Mouse (Mus musculus) CD4-positive helper T cell, adult 2 months (primary cell): ENCODE measurements around the gene Pik3ip1.

ENCODE experiments used
- DNase-seq: peaks from one replicate; pipeline ENCODE4 v3.0.0-alpha.2; 2012; ENCODE audit warnings: low read depth, missing footprints, low spot score

Pik3ip1 gene

DNA sequence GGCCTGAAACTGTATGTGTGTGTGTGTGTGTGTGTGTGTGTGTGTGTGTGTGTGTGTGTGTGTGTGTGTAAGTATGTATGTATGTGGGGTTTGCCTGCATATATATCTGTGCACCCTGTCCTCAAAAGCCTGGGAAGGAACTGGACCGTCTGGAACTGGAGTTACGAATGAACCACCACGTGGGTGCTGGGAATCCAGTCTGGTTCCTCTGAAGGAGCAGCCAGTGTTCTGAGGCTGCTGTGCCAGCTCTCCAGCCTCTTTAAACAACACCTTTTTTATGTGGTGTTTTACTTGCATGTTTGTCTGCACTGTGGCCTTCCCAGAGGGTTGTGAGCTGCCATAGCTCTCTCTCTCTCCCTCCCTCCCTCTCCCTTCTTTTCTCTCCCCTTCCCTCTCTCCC is 6.4 kb downstream of the Pik3ip1 start:
- DNase-seq, result peak; percentile 49

- DNase-seq, result no peak
These were observed 7.2 kb downstream of the Pik3ip1 start for GRCm38 (mm10) chr11:3337173-3337955.

- DNase-seq, result no peak
These were observed 7.8 kb downstream of the Pik3ip1 start for GRCm38 (mm10) chr11:3337961-3338360.

DNA sequence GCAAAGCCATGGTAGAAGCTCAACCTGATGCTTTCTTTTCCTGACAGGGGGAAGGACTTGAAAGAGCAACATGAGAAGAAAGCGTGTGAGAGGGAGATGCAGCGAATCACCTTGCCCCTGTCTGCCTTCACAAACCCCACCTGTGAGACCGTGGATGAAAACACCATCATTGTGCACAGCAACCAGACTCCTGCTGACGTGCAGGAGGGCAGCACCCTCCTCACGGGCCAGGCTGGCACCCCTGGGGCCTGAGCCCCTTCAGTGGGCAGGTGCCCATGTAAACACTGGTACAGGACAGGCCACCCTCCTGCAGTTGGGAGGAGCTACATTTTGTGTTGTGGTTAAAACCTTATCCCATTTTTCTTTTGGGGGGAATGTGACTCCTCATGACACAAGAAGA is 11.3 kb downstream of the Pik3ip1 start:
- DNase-seq, result no peak

DNA sequence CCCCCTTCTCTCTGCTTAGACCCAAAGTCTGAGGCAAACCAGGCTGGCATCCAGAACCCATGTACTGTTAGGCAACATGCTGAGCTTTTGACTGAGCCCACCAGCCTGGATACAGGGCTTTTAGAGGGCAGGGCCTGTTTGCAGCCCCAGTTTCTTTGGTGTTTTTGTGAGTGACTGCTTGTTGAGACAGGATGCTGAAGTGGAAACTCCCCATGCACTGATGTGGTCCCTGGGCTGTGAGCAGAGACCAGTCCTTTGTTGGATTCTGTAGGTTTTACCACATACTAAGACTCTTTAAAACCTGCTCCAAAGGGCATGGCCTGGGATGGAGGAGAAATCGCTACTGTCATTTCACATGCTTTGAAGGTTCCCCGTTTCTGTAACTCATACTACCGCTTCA is 14.7 kb downstream of the Pik3ip1 start:
- DNase-seq, result peak; percentile 68

- no peak for DNase-seq
These were observed 16.1 kb downstream of the Pik3ip1 start for GRCm38 (mm10) chr11:3346351-3346750.

- DNase-seq, result peak; percentile 77
These were observed 17.1 kb downstream of the Pik3ip1 start for GRCm38 (mm10) chr11:3347091-3347834.

GRCm38 (mm10) chr11:3347835-3348195 is 17.6 kb downstream of the Pik3ip1 start:
- DNase-seq, result no peak

- no peak for DNase-seq
These were observed 18.6 kb downstream of the Pik3ip1 start for GRCm38 (mm10) chr11:3348576-3349342.

DNA sequence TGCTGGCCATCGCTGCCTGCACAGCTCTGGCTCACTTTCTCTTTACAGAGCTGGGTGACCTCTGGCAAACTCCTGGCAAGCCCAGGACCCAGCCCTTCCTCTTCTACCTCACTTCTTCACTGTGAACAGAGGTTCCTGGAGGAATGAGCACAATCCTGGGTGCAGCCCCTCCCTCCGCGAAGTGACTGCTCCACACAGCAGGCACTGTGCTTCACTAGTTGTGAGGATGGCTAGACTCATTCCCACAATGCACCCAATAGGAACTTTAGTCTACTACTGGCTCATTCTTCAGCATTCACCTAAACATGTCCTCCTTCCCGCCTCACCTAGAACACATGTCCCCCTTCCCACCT is 19.1 kb downstream of the Pik3ip1 start:
- no peak for DNase-seq

DNA sequence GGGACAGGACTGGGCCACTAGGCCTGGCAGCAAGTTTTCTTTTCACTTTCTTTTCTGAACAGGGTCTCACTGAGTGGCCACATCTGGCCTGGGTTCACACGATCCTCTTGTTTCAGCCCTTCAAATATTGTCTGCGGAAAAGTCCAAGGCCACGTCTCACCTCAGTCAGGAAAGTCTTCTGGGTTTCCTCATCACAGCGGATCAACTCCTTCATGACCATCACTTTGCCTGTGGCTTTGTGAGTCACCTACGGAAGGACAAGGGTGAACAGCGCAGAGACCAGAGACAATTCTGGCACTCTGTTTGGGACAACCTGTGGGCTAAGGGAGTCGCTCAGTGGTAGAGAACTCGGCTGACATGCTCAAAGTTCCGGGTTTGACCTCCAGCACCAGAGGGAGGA is 21.9 kb downstream of the Pik3ip1 start:
- DNase-seq, result no peak

- DNase-seq, result peak; percentile 33
These were observed 22.9 kb downstream of the Pik3ip1 start for GRCm38 (mm10) chr11:3352990-3353585.

- no peak for DNase-seq
These were observed 32.7 kb downstream of the Pik3ip1 start for GRCm38 (mm10) chr11:3362854-3363253.

DNA sequence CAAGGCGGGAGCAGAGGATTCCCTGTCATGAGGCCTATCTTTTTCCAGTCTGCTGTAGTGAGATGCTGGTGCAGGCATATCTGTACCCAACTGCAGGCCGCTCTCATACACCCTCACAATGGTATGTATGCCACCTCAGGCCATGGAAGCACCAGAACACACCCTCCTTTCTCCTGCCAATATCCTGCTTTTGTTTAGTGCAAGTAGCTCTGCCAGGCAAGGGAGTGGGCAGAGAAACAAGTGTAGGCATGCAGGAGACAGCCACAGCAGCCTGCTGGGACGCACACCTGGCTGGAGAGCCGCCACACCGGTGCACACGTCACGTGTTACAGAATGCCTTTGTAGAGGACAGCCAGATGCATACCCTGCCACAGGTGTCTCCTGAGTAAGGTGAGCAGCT is 36.2 kb downstream of the Pik3ip1 start:
- no peak for DNase-seq

DNA sequence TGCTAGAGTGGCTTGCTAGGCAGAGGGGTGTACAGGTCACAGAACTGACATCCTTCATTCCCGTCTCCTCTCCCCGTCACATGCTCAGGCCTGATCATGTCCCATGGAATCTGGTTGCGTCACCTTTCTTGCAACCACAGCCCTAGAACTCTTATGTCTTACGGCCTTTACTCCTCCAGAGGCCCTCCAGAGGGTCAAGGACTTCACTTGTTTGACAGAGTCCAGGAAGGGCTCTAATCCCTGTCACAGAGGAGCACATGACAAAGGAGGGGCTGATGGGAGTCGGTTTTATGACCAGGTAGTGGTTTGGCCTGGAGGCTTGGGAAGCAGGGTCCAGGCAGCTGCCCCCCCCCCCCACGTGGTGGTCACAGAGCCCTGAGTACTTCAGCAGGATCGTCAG is 38.8 kb downstream of the Pik3ip1 start:
- DNase-seq, result no peak

- no peak for DNase-seq
These were observed 39.2 kb downstream of the Pik3ip1 start for GRCm38 (mm10) chr11:3369449-3369848.

DNA sequence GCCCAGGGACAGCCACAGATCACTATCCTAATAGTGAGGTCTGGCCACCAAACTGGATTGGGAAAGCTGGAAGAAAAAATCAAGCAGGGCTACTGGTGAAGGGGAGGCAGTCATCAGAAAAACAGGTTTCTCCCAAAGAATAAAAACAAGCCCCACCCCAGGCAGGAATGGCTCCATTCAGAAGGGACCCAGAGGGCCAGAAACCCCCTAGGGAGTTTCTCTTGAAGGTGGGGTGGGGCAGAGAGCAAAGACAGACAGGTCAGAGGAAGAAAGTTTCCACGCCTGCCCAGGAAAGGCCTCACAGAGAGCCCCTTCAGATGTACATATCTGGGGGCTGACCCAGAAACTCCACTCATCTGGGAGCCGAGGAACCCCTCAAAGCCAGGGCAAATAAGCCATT is 40.0 kb downstream of the Pik3ip1 start:
- no peak for DNase-seq

DNA sequence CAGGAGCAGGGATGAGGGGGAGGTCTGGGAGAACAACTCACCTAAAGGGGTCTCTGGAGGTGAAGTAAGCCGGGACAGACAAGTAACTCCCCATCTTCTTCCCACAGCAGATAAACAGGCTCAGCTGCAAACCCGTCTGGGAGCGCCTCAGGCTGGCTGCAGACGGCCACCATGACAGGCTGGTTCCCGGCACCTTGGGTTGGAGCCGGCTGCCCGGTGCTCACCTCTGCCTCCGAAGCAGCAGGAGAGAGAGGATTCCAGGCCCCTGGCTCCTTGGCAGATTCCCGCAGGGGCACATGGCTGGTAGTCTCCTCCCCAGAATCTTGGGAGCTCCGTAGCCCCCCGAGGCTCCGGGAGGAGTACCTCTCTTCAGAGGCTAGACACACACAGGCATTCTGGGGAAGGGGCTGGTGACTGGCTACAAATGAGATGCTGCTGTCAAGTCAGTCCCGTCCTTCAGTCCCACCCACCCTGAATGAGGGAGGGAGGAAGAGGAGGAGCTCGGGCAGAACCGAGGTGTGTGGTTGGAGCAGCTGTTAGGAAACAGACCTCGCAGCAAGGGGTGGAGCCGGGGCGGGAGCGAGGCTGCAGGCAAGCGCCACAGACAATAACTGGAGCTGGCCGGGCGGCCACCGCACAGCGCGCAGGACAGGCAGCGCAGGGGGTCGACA is 40.9 kb downstream of the Pik3ip1 start:
- peak; percentile 70 for DNase-seq

GRCm38 (mm10) chr11:3371599-3372295 is 41.5 kb downstream of the Pik3ip1 start:
- DNase-seq, result no peak

DNA sequence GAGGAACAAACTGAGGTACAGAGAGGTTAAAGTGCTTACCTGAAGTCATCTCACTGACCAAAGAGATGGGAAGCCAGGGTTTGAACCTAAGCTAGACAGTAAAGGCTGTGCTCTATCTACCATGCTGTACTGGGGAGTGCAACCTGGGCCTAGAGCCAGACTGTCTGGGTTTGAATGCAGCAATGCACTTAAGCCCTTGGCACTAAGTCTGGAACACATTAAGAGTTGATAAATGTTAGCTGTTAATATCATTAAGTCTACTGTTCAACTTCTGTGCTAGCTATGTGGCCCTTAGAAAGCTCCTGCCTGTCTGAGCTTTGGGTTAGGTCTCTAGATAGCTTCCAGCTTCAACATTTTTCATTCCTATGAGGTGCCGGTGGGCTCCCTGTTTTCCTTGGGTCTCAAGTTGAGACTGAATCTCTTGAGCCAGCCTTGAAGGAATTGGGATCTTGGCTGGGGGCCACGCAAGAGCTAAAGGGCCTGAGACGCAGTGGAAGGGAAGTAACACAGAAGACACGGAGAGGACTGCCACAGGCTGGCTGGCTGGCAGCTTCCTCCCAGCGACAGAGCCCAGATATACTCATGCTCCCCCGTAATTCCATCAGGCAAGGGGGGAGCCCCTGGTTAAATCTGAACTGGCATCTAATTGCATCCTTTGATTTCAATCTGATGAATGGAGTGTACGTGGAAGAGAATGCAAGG is 43.5 kb downstream of the Pik3ip1 start:
- DNase-seq, result no peak
